Mouse (Mus musculus) intestine, postnatal 0 days (tissue): ENCODE results near the gene Mtf1. TPM values are rescaled to one million over a fixed set of nuclear protein-coding genes. Genes with fewer than 3 reads are reported as not detected.

Experiments used
- ATAC-seq: fragments of 200-750 bp; cut with Nextera tagmentation; 2 replicates; pipeline ENCODE4 v1.8.0; 2017; ENCODE audit warnings: mild to moderate bottlenecking, moderate TSS enrichment, moderate library complexity
- H3K27ac ChIP-seq: fragments of 300-500 bp; sonication (generic); 2 replicates; pipeline ENCODE4 v1.5.1; 2014; ENCODE audit warnings: mild to moderate bottlenecking, low read depth, low read length, moderate library complexity
- H3K27me3 ChIP-seq: fragments of 300-500 bp; sonication (generic); replicated peaks from 2 replicates; pipeline ENCODE4 v1.6.1; 2014; ENCODE audit warnings: low read length, mixed read lengths; ENCODE audit not compliant: control insufficient read depth, insufficient read depth
- H3K36me3 ChIP-seq: fragments of 300-500 bp; sonication (generic); 2 replicates; pipeline ENCODE4 v1.6.1; 2014; ENCODE audit warnings: mild to moderate bottlenecking, moderate library complexity; ENCODE audit not compliant: control insufficient read depth, insufficient read depth
- H3K4me1 ChIP-seq: fragments of 300-500 bp; sonication (generic); replicated peaks from 2 replicates; pipeline ENCODE4 v1.6.1; 2014; ENCODE audit warnings: antibody characterized with exemption, low read length, mixed read lengths; ENCODE audit not compliant: control insufficient read depth, insufficient read depth
- H3K4me2 ChIP-seq: fragments of 300-500 bp; sonication (generic); replicated peaks from 2 replicates; pipeline ENCODE4 v1.6.1; 2014; ENCODE audit warnings: low read depth, mild to moderate bottlenecking, moderate library complexity
- H3K4me3 ChIP-seq: fragments of 300-500 bp; sonication (generic); 2 replicates; pipeline ENCODE4 v1.5.1; 2014; ENCODE audit warnings: low read depth, low read length
- H3K9ac ChIP-seq: fragments of 300-500 bp; sonication (generic); 2 replicates; pipeline ENCODE4 v1.6.1; 2014; ENCODE audit warnings: mild to moderate bottlenecking, low read depth, low read length
- H3K9me3 ChIP-seq: fragments of 300-500 bp; sonication (generic); 2 replicates; pipeline ENCODE4 v1.6.1; 2016; ENCODE audit warnings: mixed run types; ENCODE audit not compliant: control insufficient read depth
- CTCF ChIP-seq: sonication (generic); IDR thresholded peaks from 2 replicates; pipeline ENCODE4 v1.5.1; 2016; ENCODE audit warnings: low read depth, mild to moderate bottlenecking, control low read depth, antibody characterized with exemption, moderate library complexity
- WGBS: fragments of 180-500 bp; shearing (Covaris S2); extraction: QIAGEN DNeasy Blood & Tissue Kit; methylation state at CpG from one replicate; pipeline ENCODE4 v1.1.7; 2014; 5-methylcytosine and 5-hydroxymethylcytosine counted together
- polyA plus RNA-seq: library from polyadenylated mRNA; unstranded; fragments of >200 nt; fragmentation: Nextera tagmentation; extraction: Ambion mirVana; gene quantifications from 2 replicates; pipeline ENCODE4 v1.2.1, GENCODE M21; 2015

Mtf1 gene
- polyA plus RNA-seq, 1 experiment from 2014 or later = 10.4 TPM

- Histone ChIP-seq H3K4me3 (no peak overlapping the region), H3K27ac (no peak overlapping the region), H3K4me1 (peaks cover 2% of the 10 kb centered on the region), H3K4me2 (no peak overlapping the region), H3K9ac (no peak overlapping the region), H3K36me3 (no peaks in the 10 kb centered on the region), H3K9me3 (no peaks in the 10 kb centered on the region), H3K27me3 (no peaks in the 10 kb centered on the region)
- TF ChIP-seq CTCF = no peak
- ATAC-seq = no peak
- WGBS = 66% methylated on average over 6 of the region's 6 CpGs
Measured at GRCm38 (mm10) chr4:124762858-124763452, 38.9 kb upstream of the Mtf1 start.

GRCm38 (mm10) chr4:124765802-124766565 lies 35.9 kb upstream of the Mtf1 start:
- no peaks in the 10 kb centered on the region for H3K9me3 ChIP-seq
- H3K27me3 ChIP-seq = no peaks in the 10 kb centered on the region
- H3K4me1 ChIP-seq = no peaks in the 10 kb centered on the region
- no peak for ATAC-seq
- 72% methylated on average over 23 of the region's 23 CpGs for WGBS
- H3K9ac ChIP-seq = no peak overlapping the region
- TF ChIP-seq CTCF = no peak
- no peak overlapping the region for H3K4me3 ChIP-seq
- H3K36me3 ChIP-seq = no peaks in the 10 kb centered on the region
- no peak overlapping the region for H3K27ac ChIP-seq
- H3K4me2 ChIP-seq = no peak overlapping the region

GRCm38 (mm10) chr4:124766566-124766940 lies 35.4 kb upstream of the Mtf1 start:
- no peaks in the 10 kb centered on the region for H3K9me3 ChIP-seq
- no peak for ATAC-seq
- no peak for TF ChIP-seq CTCF
- no peak overlapping the region for H3K27ac ChIP-seq
- no peak overlapping the region for H3K4me2 ChIP-seq
- 59% methylated on average over 2 of the region's 2 CpGs for WGBS
- no peaks in the 10 kb centered on the region for H3K36me3 ChIP-seq
- no peaks in the 10 kb centered on the region for H3K4me1 ChIP-seq
- no peak overlapping the region for H3K4me3 ChIP-seq
- no peaks in the 10 kb centered on the region for H3K27me3 ChIP-seq
- no peak overlapping the region for H3K9ac ChIP-seq

- Histone ChIP-seq H3K4me1 (peaks cover 10% of the 10 kb centered on the region; the same call in 1 of the 2 replicates), H3K36me3 (no peaks in the 10 kb centered on the region), H3K9ac (no peak overlapping the region), H3K9me3 (no peaks in the 10 kb centered on the region), H3K4me2 (no peak overlapping the region), H3K4me3 (no peak overlapping the region), H3K27me3 (no peaks in the 10 kb centered on the region), H3K27ac (no peak overlapping the region; the same call in 1 of the 2 replicates)
- 79% methylated on average over 13 of the region's 13 CpGs for WGBS
- no peak for ATAC-seq
- no peak for TF ChIP-seq CTCF
Measured at GRCm38 (mm10) chr4:124768963-124769591, 32.8 kb upstream of the Mtf1 start.

GRCm38 (mm10) chr4:124770624-124771023 lies 31.3 kb upstream of the Mtf1 start:
- WGBS = 62% methylated on average over 5 of the region's 5 CpGs
- Histone ChIP-seq H3K4me2 (no peak overlapping the region), H3K27ac (0 out of 2 replicates have a peak overlapping the region, but pooled peaks have one; percentile 2), H3K9me3 (no peaks in the 10 kb centered on the region), H3K27me3 (no peaks in the 10 kb centered on the region), H3K9ac (no peak overlapping the region), H3K4me3 (no peak overlapping the region), H3K36me3 (no peaks in the 10 kb centered on the region), H3K4me1 (peaks cover 12% of the 10 kb centered on the region; the same call in 1 of the 2 replicates)
- TF ChIP-seq CTCF = peak; percentile 55
- no peak for ATAC-seq

- no peak overlapping the region for H3K4me2 ChIP-seq
- H3K27me3 ChIP-seq = no peaks in the 10 kb centered on the region
- 21% methylated on average over 4 of the region's 4 CpGs for WGBS
- no peak for TF ChIP-seq CTCF
- peaks cover 3% of the 10 kb centered on the region; the same call in 1 of the 2 replicates for H3K36me3 ChIP-seq
- H3K9me3 ChIP-seq = no peaks in the 10 kb centered on the region
- ATAC-seq = peak; percentile 85
- H3K4me3 ChIP-seq = no peak overlapping the region
- no peak overlapping the region for H3K9ac ChIP-seq
- peaks cover 12% of the 10 kb centered on the region; the same call in 1 of the 2 replicates for H3K4me1 ChIP-seq
- peak overlapping the region; percentile 54 for H3K27ac ChIP-seq
Measured at GRCm38 (mm10) chr4:124772125-124772524, 29.8 kb upstream of the Mtf1 start.
